Mouse (Mus musculus) liver, embryonic 16.5 days (tissue): ENCODE results near the gene Zbtb48. TPM values are rescaled to one million over a fixed set of nuclear protein-coding genes. Genes with fewer than 3 reads are reported as not detected.

Source experiments
- ATAC-seq: fragments of 200-750 bp; cut with Nextera tagmentation; 2 replicates; pipeline ENCODE4 v1.8.0; 2017; ENCODE audit warnings: low read depth, mild to moderate bottlenecking, moderate number of reproducible peaks, moderate library complexity
- H3K27ac ChIP-seq: fragments of 300-500 bp; sonication (generic); 2 replicates; pipeline ENCODE4 v1.5.1; 2014; ENCODE audit warnings: mild to moderate bottlenecking, low read length
- H3K27me3 ChIP-seq: fragments of 300-500 bp; sonication (generic); 2 replicates; pipeline ENCODE4 v1.6.1; 2014; ENCODE audit warnings: low read depth, low read length, mixed read lengths; ENCODE audit not compliant: control insufficient read depth, insufficient read depth
- H3K36me3 ChIP-seq: fragments of 300-500 bp; sonication (generic); 2 replicates; pipeline ENCODE4 v1.6.1; 2014; ENCODE audit warnings: mild to moderate bottlenecking; ENCODE audit not compliant: control insufficient read depth, insufficient read depth
- H3K4me1 ChIP-seq: fragments of 300-500 bp; sonication (generic); 2 replicates; pipeline ENCODE4 v1.6.1; 2014; ENCODE audit warnings: low read depth, low read length, mixed read lengths; ENCODE audit not compliant: control insufficient read depth
- H3K4me2 ChIP-seq: fragments of 300-500 bp; sonication (generic); 2 replicates; pipeline ENCODE4 v1.6.1; 2014; ENCODE audit warnings: low read depth, low read length, mixed read lengths
- H3K4me3 ChIP-seq: fragments of 300-500 bp; sonication (generic); 2 replicates; pipeline ENCODE4 v1.5.1; 2014; ENCODE audit warnings: low read depth, mild to moderate bottlenecking, low read length
- H3K9ac ChIP-seq: fragments of 300-500 bp; sonication (generic); 2 replicates; pipeline ENCODE4 v1.6.1; 2014; ENCODE audit warnings: low read depth, low read length
- H3K9me3 ChIP-seq: fragments of 300-500 bp; sonication (generic); replicated peaks from 2 replicates; pipeline ENCODE4 v1.6.1; 2016; ENCODE audit warnings: low read length; ENCODE audit not compliant: control insufficient read depth
- WGBS: fragments of 180-500 bp; shearing (Covaris S2); extraction: QIAGEN DNeasy Blood & Tissue Kit; methylation state at CpG from one replicate; pipeline ENCODE4 v1.1.7; 2014; ENCODE audit not compliant: insufficient replicate concordance; 5-methylcytosine and 5-hydroxymethylcytosine counted together
- polyA plus RNA-seq: library from polyadenylated mRNA; unstranded; fragments of >200 nt; fragmentation: Nextera tagmentation; extraction: Ambion mirVana; gene quantifications from 2 replicates; pipeline ENCODE4 v1.2.1, GENCODE M21; 2015

The Zbtb48 gene
- polyA plus RNA-seq, 1 experiment from 2014 or later, result 11.1 TPM

DNA sequence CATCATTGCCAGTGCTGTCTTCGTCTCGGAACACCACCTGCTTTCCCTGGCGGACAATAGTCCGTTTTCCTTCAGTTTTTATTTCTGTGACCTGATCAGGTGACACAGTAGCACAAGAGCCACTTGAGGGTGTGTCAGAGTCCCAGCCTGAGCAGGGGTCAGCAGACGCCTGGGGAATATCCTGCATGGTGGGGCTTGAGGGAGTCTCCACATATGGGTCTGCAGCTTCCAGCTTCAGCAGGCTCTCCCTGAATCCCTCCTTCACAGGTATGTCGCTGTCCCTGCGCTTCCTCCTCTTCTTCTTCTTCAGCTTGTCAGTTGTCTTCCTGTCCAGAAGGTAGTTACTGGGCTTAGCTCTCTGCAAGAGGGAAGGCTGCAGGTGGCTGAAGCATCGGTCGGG lies 35.4 kb downstream of the Zbtb48 start:
- Histone ChIP-seq H3K27me3 (peaks cover 33% of the 10 kb centered on the region), H3K4me3 (no peak overlapping the region), H3K9ac (no peak overlapping the region), H3K27ac (no peak overlapping the region), H3K4me1 (peaks cover 34% of the 10 kb centered on the region), H3K36me3 (peaks cover 15% of the 10 kb centered on the region), H3K9me3 (no peaks in the 10 kb centered on the region), H3K4me2 (no peak overlapping the region)
- WGBS, result 83% methylated on average over 9 of the region's 9 CpGs
- no peak for ATAC-seq

DNA sequence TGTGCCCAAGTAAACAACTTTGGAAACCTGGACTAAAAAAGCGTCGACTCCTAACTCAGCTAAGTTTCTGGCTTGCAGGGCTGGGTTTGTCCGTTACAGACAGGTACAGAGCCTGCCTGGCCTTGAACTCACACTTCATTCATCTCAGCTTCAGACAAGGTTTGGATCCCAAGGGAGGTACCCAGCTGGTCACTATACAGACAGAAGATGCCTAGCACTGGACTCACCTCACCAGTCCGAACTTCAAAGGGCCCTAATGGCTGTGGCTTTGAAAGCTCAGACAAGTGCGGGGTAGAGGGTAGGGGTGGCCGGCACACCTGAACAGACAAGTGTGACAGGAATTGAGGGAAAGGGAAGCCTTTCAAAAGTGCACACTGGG lies 38.4 kb downstream of the Zbtb48 start:
- no peak for ATAC-seq
- Histone ChIP-seq H3K9ac (peak overlapping the region; percentile 79), H3K4me2 (peak overlapping the region; percentile 93), H3K4me3 (peak overlapping the region; percentile 78), H3K27me3 (peaks cover 22% of the 10 kb centered on the region), H3K27ac (peak overlapping the region; percentile 51; the same call in 1 of the 2 replicates), H3K9me3 (no peaks in the 10 kb centered on the region), H3K36me3 (peaks cover 15% of the 10 kb centered on the region), H3K4me1 (peaks cover 22% of the 10 kb centered on the region)
- 45% methylated on average over 6 of the region's 6 CpGs for WGBS

DNA sequence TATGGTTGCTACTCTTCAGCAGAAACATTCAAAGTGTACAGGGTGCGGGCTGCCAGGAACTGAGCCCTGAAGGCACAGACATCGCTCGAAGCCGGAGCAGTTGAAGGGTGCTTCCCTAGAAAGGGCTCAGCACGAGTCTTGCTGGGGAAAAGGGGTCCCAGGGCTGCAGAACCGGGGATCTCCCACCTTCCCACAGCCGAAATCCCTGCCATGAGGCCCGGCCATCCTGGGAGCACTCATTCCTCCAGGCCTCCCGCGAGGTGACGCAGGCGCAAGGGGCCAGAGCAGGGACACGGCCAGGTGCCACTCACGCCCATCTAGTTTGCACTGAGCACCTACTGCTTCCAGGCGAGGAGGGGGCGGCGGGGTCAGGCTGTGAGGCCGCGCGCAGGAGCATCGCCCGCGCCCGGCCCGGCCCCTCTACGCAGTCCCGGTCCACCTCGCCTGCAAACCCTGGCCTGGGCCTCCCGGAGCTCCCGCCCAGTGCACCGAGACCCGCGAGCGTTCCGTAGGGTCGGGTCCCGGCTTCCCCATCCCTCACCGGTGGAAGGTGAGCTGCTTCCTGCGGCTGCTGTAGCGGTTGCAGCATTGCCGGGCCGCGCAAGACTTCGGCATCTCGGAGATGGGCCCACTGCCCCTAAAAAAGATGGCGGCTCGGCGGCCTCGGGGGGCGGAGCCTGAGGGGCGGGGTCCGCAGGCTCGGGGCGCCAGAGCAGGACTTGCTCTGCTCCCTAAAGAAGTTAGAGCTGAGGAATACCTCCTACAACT lies 38.9 kb downstream of the Zbtb48 start, which contains the start of gene Thap3:
Gene Thap3 (minus strand): TSS at position 656 of the 768 bp plus-strand sequence.
- Histone ChIP-seq H3K27ac (peak within 1 kb of the TSS; percentile 51; the same call in 1 of the 2 replicates), H3K27me3 (peaks cover 17% of the 10 kb centered on the region), H3K4me3 (peak within 1 kb of the TSS; percentile 78), H3K4me1 (peaks cover 18% of the 10 kb centered on the region), H3K4me2 (peak within 1 kb of the TSS; percentile 93), H3K36me3 (peaks cover 15% of the 10 kb centered on the region), H3K9me3 (no peaks in the 10 kb centered on the region), H3K9ac (peak within 1 kb of the TSS; percentile 79)
- peak; percentile 67 for ATAC-seq
- WGBS, result under 1% methylated on average over 54 of the region's 54 CpGs

GRCm38 (mm10) chr4:151988014-151988341 lies 39.5 kb downstream of the Zbtb48 start:
- 20% methylated on average over 10 of the region's 10 CpGs for WGBS

GRCm38 (mm10) chr4:151986650-151987049 lies 40.8 kb downstream of the Zbtb48 start:
- peaks cover 8% of the 10 kb centered on the region for H3K36me3 ChIP-seq
- no peak overlapping the region for H3K9ac ChIP-seq
- H3K27me3 ChIP-seq, result peaks cover 2% of the 10 kb centered on the region; the same call in 1 of the 2 replicates
- H3K4me3 ChIP-seq, result no peak overlapping the region
- no peak overlapping the region for H3K27ac ChIP-seq
- H3K4me1 ChIP-seq, result peaks cover 18% of the 10 kb centered on the region
- ATAC-seq, result no peak
- no peaks in the 10 kb centered on the region for H3K9me3 ChIP-seq
- H3K4me2 ChIP-seq, result no peak overlapping the region
- WGBS, result 72% methylated on average over 8 of the region's 8 CpGs

More at GRCm38 (mm10) chr4:151988014-151988341, 39.5 kb downstream of the Zbtb48 start:
- peak overlapping the region; percentile 79 for H3K9ac ChIP-seq
- peaks cover 12% of the 10 kb centered on the region for H3K27me3 ChIP-seq
- peaks cover 18% of the 10 kb centered on the region for H3K4me1 ChIP-seq
- no peak for ATAC-seq
- peak overlapping the region; percentile 78 for H3K4me3 ChIP-seq
- H3K4me2 ChIP-seq, result peak overlapping the region; percentile 93
- H3K27ac ChIP-seq, result no peak overlapping the region
- peaks cover 15% of the 10 kb centered on the region for H3K36me3 ChIP-seq
- no peaks in the 10 kb centered on the region for H3K9me3 ChIP-seq

- Histone ChIP-seq H3K27me3 (peaks cover 2% of the 10 kb centered on the region; the same call in 1 of the 2 replicates), H3K4me1 (peaks cover 18% of the 10 kb centered on the region), H3K4me3 (no peak overlapping the region), H3K4me2 (no peak overlapping the region), H3K36me3 (peaks cover 4% of the 10 kb centered on the region), H3K9me3 (no peaks in the 10 kb centered on the region), H3K9ac (no peak overlapping the region), H3K27ac (no peak overlapping the region)
- no peak for ATAC-seq
- 43% methylated on average over 10 of the region's 10 CpGs for WGBS
Observed at GRCm38 (mm10) chr4:151985886-151986285, 41.6 kb downstream of the Zbtb48 start.

DNA sequence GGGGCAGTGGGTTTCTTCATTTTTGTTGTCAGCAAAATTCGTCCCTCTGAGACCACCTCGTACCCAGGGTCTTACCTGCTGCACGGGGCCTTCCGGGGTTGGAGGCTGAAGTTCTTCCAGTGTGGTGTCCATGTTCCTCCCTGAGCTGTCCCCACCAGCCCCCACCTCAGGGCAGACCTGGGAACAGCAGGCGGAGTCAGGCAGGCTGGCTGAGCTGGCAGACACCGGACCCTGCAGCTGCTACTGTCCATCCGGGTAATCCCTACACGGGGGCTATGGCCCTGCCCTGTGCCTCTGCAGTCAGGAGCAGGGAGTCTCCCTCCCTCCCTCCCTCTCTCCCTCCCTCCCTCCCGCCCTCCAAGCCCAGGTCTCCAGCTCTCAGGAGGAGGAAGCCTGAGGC lies 43.9 kb downstream of the Zbtb48 start:
- ATAC-seq, result no peak
- 44% methylated on average over 8 of the region's 9 CpGs for WGBS

DNA sequence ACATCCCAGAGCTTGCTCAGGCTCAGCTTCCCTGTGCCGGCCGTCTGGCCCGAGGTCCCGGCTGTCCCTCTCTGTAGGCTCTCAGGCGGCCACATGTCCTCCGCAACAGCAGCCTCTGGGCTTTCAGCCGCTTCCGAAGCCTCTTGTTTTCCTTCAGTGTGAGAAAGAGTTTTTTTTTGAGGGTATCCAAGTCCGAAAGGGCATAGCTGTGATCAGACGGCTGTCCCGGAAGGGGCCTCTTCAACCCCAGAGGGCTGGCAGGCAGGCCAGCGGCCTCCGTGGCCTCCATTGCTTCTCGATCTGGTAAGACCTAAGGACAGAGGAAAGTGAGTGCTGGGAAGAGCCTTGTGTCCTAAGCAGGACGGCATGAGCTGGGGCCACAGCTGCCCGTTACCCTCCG lies 44.4 kb downstream of the Zbtb48 start:
- H3K4me3 ChIP-seq, result no peak overlapping the region
- no peak overlapping the region for H3K9ac ChIP-seq
- H3K36me3 ChIP-seq, result peaks cover 17% of the 10 kb centered on the region
- no peak for ATAC-seq
- H3K27me3 ChIP-seq, result peaks cover 2% of the 10 kb centered on the region; the same call in 1 of the 2 replicates
- WGBS, result 63% methylated on average over 17 of the region's 17 CpGs
- no peaks in the 10 kb centered on the region for H3K9me3 ChIP-seq
- H3K4me1 ChIP-seq, result peaks cover 8% of the 10 kb centered on the region
- H3K27ac ChIP-seq, result no peak overlapping the region
- H3K4me2 ChIP-seq, result no peak overlapping the region

More for the DNA sequence above, 43.9 kb downstream of the Zbtb48 start:
- peaks cover 2% of the 10 kb centered on the region; the same call in 1 of the 2 replicates for H3K27me3 ChIP-seq
- H3K36me3 ChIP-seq, result peaks cover 14% of the 10 kb centered on the region
- H3K27ac ChIP-seq, result no peak overlapping the region
- no peak overlapping the region for H3K9ac ChIP-seq
- no peaks in the 10 kb centered on the region for H3K9me3 ChIP-seq
- H3K4me1 ChIP-seq, result peaks cover 12% of the 10 kb centered on the region
- H3K4me2 ChIP-seq, result no peak overlapping the region
- no peak overlapping the region for H3K4me3 ChIP-seq

- peak; percentile 69 for ATAC-seq
- Histone ChIP-seq H3K4me3 (no peak overlapping the region), H3K27me3 (no peaks in the 10 kb centered on the region), H3K9me3 (no peaks in the 10 kb centered on the region), H3K36me3 (peaks cover 26% of the 10 kb centered on the region), H3K27ac (no peak overlapping the region), H3K4me1 (no peaks in the 10 kb centered on the region; the same call in 1 of the 2 replicates), H3K4me2 (no peak overlapping the region), H3K9ac (no peak overlapping the region)
- WGBS, result 12% methylated on average over 5 of the region's 5 CpGs
Observed at GRCm38 (mm10) chr4:151981363-151981762, 46.1 kb downstream of the Zbtb48 start.
